In the genomic region with DNA sequence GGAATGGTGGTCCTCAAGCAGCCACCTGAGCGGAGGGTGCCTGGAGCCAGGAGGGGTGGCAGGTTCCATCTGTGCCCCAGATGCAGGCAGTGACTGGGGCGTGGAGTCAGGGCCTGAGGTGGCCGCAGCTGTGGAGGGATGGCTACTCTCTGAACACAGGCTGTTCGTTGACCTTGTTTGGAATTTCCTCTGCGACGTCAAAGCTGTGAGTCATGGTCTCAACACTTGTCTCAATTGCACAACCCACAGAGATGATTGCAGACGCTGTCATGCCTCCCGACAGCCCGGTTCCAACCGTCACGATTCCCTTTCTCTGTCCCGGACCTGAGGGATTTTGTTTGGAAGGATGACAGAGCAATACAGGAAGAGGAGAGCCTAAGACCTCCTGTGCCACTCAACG, we compare ENCODE assay signal across 8 mouse cellular contexts. TPM values are rescaled to one million over a fixed set of nuclear protein-coding genes. Genes with fewer than 3 reads are reported as not detected.
DNase-seq lines count a peak whose midpoint lies in the region; ATAC-seq and TF ChIP-seq lines count a peak whose summit lies in the region.

No protein-coding gene starts in this region.

- no peaks in the 10 kb centered on the region for H3K9me3 ChIP-seq in liver, embryonic 11.5 days (ENCODE audit: control insufficient read depth, low read length)
- no peaks in the 10 kb centered on the region for H3K9me3 ChIP-seq in heart, embryonic 14.5 days (ENCODE audit: control insufficient read depth, low read length)
- no peaks in the 10 kb centered on the region for H3K9me3 ChIP-seq in forebrain, embryonic 11.5 days (ENCODE audit: control insufficient read depth, low read length)

- no peak for TF ChIP-seq POLR2A in brain, embryonic 14.5 days (IDR thresholded peaks at IDR 0.05; ENCODE audit: borderline replicate concordance, extremely low read depth, insufficient read depth, insufficient read length, poor library complexity, severe bottlenecking)

- no peak overlapping the region for H3K4me3 ChIP-seq in liver, embryonic 11.5 days (ENCODE audit: low read depth, low read length)
- H3K4me3 ChIP-seq in heart, embryonic 14.5 days (ENCODE audit: control insufficient read depth in 1 of 2, insufficient read depth in 1 of 2, low read depth in 1 of 2, low read length in 2 of 2) = no peak overlapping the region
- H3K4me3 ChIP-seq in forebrain, embryonic 11.5 days (ENCODE audit: low read depth, low read length) = no peak overlapping the region

- peak; percentile 21 for DNase-seq in liver
- DNase-seq in liver, embryonic 11.5 days (ENCODE audit: low spot score) = no peak
- DNase-seq in brain, embryonic 14.5 days (ENCODE audit: low read depth) = peak; percentile 34
- peak; percentile 75 to 80 for DNase-seq in lung, adult 18-20 months
- peak; percentile 74 for DNase-seq in yolk sac, embryonic 10.5 days (ENCODE audit: low spot score)
- DNase-seq in forebrain, embryonic 11.5 days (ENCODE audit: low spot score) = no peak
- no peak for DNase-seq in right cerebral cortex, postnatal 10 days (ENCODE audit: low spot score in 2 of 2)

- H3K9ac ChIP-seq in liver, embryonic 11.5 days (ENCODE audit: low read depth, low read length) = no peak overlapping the region
- no peak overlapping the region for H3K9ac ChIP-seq in heart, embryonic 14.5 days (ENCODE audit: low read length)
- H3K9ac ChIP-seq in forebrain, embryonic 11.5 days (ENCODE audit: low read length) = no peak overlapping the region

- H3K27ac ChIP-seq in liver, embryonic 11.5 days (ENCODE audit: low read depth, low read length) = no peak overlapping the region; the same call in 1 of the 2 replicates
- peak overlapping the region in 1 of 2 experiments; percentile 35; a peak in 2 of 4 replicates for H3K27ac ChIP-seq in heart, embryonic 14.5 days (replicated peaks in 1 of 2; ENCODE audit: control insufficient read depth in 1 of 2, insufficient read depth in 1 of 2, low read depth in 2 of 2, low read length in 2 of 2)
- H3K27ac ChIP-seq in forebrain, embryonic 11.5 days (ENCODE audit: low read depth, low read length) = no peak overlapping the region

- peaks cover 3% of the 10 kb centered on the region; the same call in 1 of the 2 replicates for H3K4me1 ChIP-seq in liver, embryonic 11.5 days (replicated peaks; ENCODE audit: control insufficient read depth, insufficient read depth, low read length)
- H3K4me1 ChIP-seq in heart, embryonic 14.5 days (ENCODE audit: control insufficient read depth in 2 of 2, insufficient read depth in 2 of 2, low read length in 2 of 2) = peaks cover 8 to 12% of the 10 kb centered on the region in 2 experiments
- no peaks in the 10 kb centered on the region for H3K4me1 ChIP-seq in forebrain, embryonic 11.5 days (replicated peaks; ENCODE audit: control insufficient read depth, insufficient read depth, low read length)

- 35% methylated on average over 13 of the region's 13 CpGs for WGBS in liver, embryonic 11.5 days
- WGBS in heart, embryonic 14.5 days = 11% methylated on average over 13 of the region's 13 CpGs
- 76% methylated on average over 13 of the region's 13 CpGs for WGBS in forebrain, embryonic 11.5 days

- TF ChIP-seq CTCF in brain, embryonic 14.5 days (IDR thresholded peaks at IDR 0.05; ENCODE audit: borderline replicate concordance, extremely low read depth, insufficient read depth, insufficient read length) = no peak

- no peaks in the 10 kb centered on the region for H3K36me3 ChIP-seq in liver, embryonic 11.5 days (ENCODE audit: control insufficient read depth, insufficient read depth, low read length)
- no peaks in the 10 kb centered on the region for H3K36me3 ChIP-seq in heart, embryonic 14.5 days (ENCODE audit: control insufficient read depth, insufficient read depth, low read length)
- no peaks in the 10 kb centered on the region for H3K36me3 ChIP-seq in forebrain, embryonic 11.5 days (ENCODE audit: control insufficient read depth, insufficient read depth, low read length)

- H3K4me2 ChIP-seq in liver, embryonic 11.5 days = no peak overlapping the region
- peak overlapping the region; percentile 43 for H3K4me2 ChIP-seq in heart, embryonic 14.5 days (ENCODE audit: low read length)
- no peak overlapping the region for H3K4me2 ChIP-seq in forebrain, embryonic 11.5 days (ENCODE audit: low read depth, low read length, severe bottlenecking)

- no peak for ATAC-seq in liver, embryonic 11.5 days (replicated peaks; ENCODE audit: low FRiP score)
- ATAC-seq in heart, embryonic 14.5 days (ENCODE audit: insufficient number of reproducible peaks, insufficient read depth, low FRiP score, low read depth) = peak; percentile 40; the same call in 1 of the 2 replicates
- ATAC-seq in forebrain, embryonic 11.5 days (replicated peaks; ENCODE audit: low FRiP score) = no peak

- 0 out of 2 replicates have a peak, but pooled peaks cover 5% of the 10 kb centered on the region for H3K27me3 ChIP-seq in liver, embryonic 11.5 days (replicated peaks; ENCODE audit: control insufficient read depth, insufficient read depth, low read length)
- no peaks in the 10 kb centered on the region; the same call in 1 of the 2 replicates for H3K27me3 ChIP-seq in heart, embryonic 14.5 days (ENCODE audit: control insufficient read depth, insufficient read depth, low read length)
- no peaks in the 10 kb centered on the region for H3K27me3 ChIP-seq in forebrain, embryonic 11.5 days (ENCODE audit: control insufficient read depth, insufficient read depth, low read length)

RNA-seq across cellular contexts. Expression of gene Id3, which starts 26.3 kb away (rescaled TPM):
- 191 and 200 TPM in 2 replicates for polyA plus RNA-seq in liver, embryonic 11.5 days (2014; fragmentation: Nextera tagmentation; extraction: Ambion mirVana)
- 105 and 107 TPM in 2 replicates for polyA plus RNA-seq in brain, embryonic 14.5 days (2012; rRNA removed)
- 247 and 296 TPM in 2 replicates for polyA plus RNA-seq in heart, embryonic 14.5 days (2014; fragmentation: Nextera tagmentation; extraction: Ambion mirVana)
- polyA plus RNA-seq in forebrain, embryonic 11.5 days (2014; fragmentation: Nextera tagmentation; extraction: Ambion mirVana) = 351 and 380 TPM in 2 replicates

RNA-seq across cellular contexts. Expression of gene E2f2, which starts 55.2 kb away (rescaled TPM):
- 9.0 and 9.2 TPM in 2 replicates for polyA plus RNA-seq in liver, embryonic 11.5 days (2014; fragmentation: Nextera tagmentation; extraction: Ambion mirVana)
- 3.5 and 5.1 TPM in 2 replicates for polyA plus RNA-seq in brain, embryonic 14.5 days (2012; rRNA removed)
- polyA plus RNA-seq in heart, embryonic 14.5 days (2014; fragmentation: Nextera tagmentation; extraction: Ambion mirVana) = 2.5 and 3.1 TPM in 2 replicates
- polyA plus RNA-seq in forebrain, embryonic 11.5 days (2014; fragmentation: Nextera tagmentation; extraction: Ambion mirVana) = 9.4 and 10.2 TPM in 2 replicates

Comparison
In these comparisons a context has a peak if more than half of its experiments do, and no peak if none do; other contexts are left out.
1. DNase-seq: peak in liver (single experiment), brain, embryonic 14.5 days (single experiment), lung, adult 18-20 months (2 of 2) and yolk sac, embryonic 10.5 days (single experiment); none in liver, embryonic 11.5 days (single experiment), forebrain, embryonic 11.5 days (single experiment) and right cerebral cortex, postnatal 10 days (0 of 2).